Mouse (Mus musculus): Measurements from ENCODE around the gene Guca1a. TPM values are rescaled to one million over a fixed set of nuclear protein-coding genes. Genes with fewer than 3 reads are reported as not detected.

Gene Guca1a
- polyA plus RNA-seq, 1 experiment from 2014 or later, result 0.95 TPM

GRCm38 (mm10) chr17:47381917-47382316 lies 18.5 kb downstream of the Guca1a start:
- Histone ChIP-seq H3K27ac (no peak overlapping the region), H3K9me3 (replicated peaks) (no peaks in the 10 kb centered on the region), H3K4me2 (no peak overlapping the region), H3K36me3 (peaks cover 37% of the 10 kb centered on the region), H3K4me1 (replicated peaks) (no peaks in the 10 kb centered on the region), H3K4me3 (replicated peaks) (no peak overlapping the region), H3K27me3 (0 out of 2 replicates have a peak, but pooled peaks cover 3% of the 10 kb centered on the region), H3K9ac (no peak overlapping the region)
- DNase-seq (no peak), ATAC-seq (ENCODE audit: low read depth) (no peak)
- WGBS (ENCODE audit: insufficient replicate concordance), result 82% methylated on average over 11 of the region's 11 CpGs

- 84% methylated on average over 15 of the region's 15 CpGs for WGBS (ENCODE audit: insufficient replicate concordance)
- DNase-seq (no peak), ATAC-seq (ENCODE audit: low read depth) (no peak)
- Histone ChIP-seq H3K36me3 (peaks cover 69% of the 10 kb centered on the region), H3K27ac (no peak overlapping the region), H3K9me3 (replicated peaks) (no peaks in the 10 kb centered on the region), H3K27me3 (no peaks in the 10 kb centered on the region), H3K4me2 (no peak overlapping the region), H3K4me1 (replicated peaks) (no peaks in the 10 kb centered on the region), H3K4me3 (replicated peaks) (no peak overlapping the region), H3K9ac (no peak overlapping the region)
These were observed 22.3 kb downstream of the Guca1a start for GRCm38 (mm10) chr17:47378133-47378532.

- Histone ChIP-seq H3K27me3 (no peaks in the 10 kb centered on the region), H3K36me3 (peaks cover 79% of the 10 kb centered on the region), H3K4me1 (replicated peaks) (no peaks in the 10 kb centered on the region), H3K9ac (no peak overlapping the region), H3K27ac (no peak overlapping the region), H3K4me3 (replicated peaks) (no peak overlapping the region), H3K9me3 (replicated peaks) (no peaks in the 10 kb centered on the region), H3K4me2 (no peak overlapping the region)
- DNase-seq (no peak), ATAC-seq (ENCODE audit: low read depth) (no peak)
- WGBS (ENCODE audit: insufficient replicate concordance), result 74% methylated on average over 6 of the region's 6 CpGs
These were observed 23.6 kb downstream of the Guca1a start for GRCm38 (mm10) chr17:47376779-47377280.

GRCm38 (mm10) chr17:47373991-47374390 lies 26.4 kb downstream of the Guca1a start:
- DNase-seq (no peak), ATAC-seq (ENCODE audit: low read depth) (no peak)
- H3K36me3 ChIP-seq, result peaks cover 67% of the 10 kb centered on the region
- WGBS (ENCODE audit: insufficient replicate concordance), result 74% methylated on average over 6 of the region's 6 CpGs
- no peaks in the 10 kb centered on the region for H3K9me3 ChIP-seq (replicated peaks)
- no peak overlapping the region for H3K4me3 ChIP-seq (replicated peaks)
- no peak overlapping the region for H3K27ac ChIP-seq
- no peaks in the 10 kb centered on the region for H3K27me3 ChIP-seq
- no peak overlapping the region for H3K4me2 ChIP-seq
- peaks cover 26% of the 10 kb centered on the region for H3K4me1 ChIP-seq (replicated peaks)
- no peak overlapping the region for H3K9ac ChIP-seq

GRCm38 (mm10) chr17:47371451-47371850 lies 28.9 kb downstream of the Guca1a start:
- H3K4me2 ChIP-seq, result no peak overlapping the region
- H3K9ac ChIP-seq, result no peak overlapping the region
- DNase-seq (peak; percentile 52), ATAC-seq (ENCODE audit: low read depth) (0 out of 2 replicates have a peak, but pooled peaks have one; percentile 49)
- no peak overlapping the region for H3K4me3 ChIP-seq (replicated peaks)
- H3K36me3 ChIP-seq, result peaks cover 43% of the 10 kb centered on the region
- peaks cover 31% of the 10 kb centered on the region for H3K4me1 ChIP-seq (replicated peaks)
- no peaks in the 10 kb centered on the region for H3K9me3 ChIP-seq (replicated peaks)
- no peak overlapping the region for H3K27ac ChIP-seq
- H3K27me3 ChIP-seq, result no peaks in the 10 kb centered on the region
- WGBS (ENCODE audit: insufficient replicate concordance), result 10% methylated on average over 4 of the region's 4 CpGs

GRCm38 (mm10) chr17:47369087-47369443 lies 31.3 kb downstream of the Guca1a start:
- peak overlapping the region; percentile 81 for H3K4me2 ChIP-seq
- ATAC-seq (ENCODE audit: low read depth), result peak; percentile 62
- H3K27ac ChIP-seq, result no peak overlapping the region
- DNase-seq, result no peak
- peak overlapping the region; percentile 78 for H3K9ac ChIP-seq
- H3K36me3 ChIP-seq, result peaks cover 19% of the 10 kb centered on the region
- H3K4me1 ChIP-seq (replicated peaks), result peaks cover 31% of the 10 kb centered on the region
- peak overlapping the region; percentile 84 for H3K4me3 ChIP-seq (replicated peaks)
- no peaks in the 10 kb centered on the region; the same call in 1 of the 2 replicates for H3K27me3 ChIP-seq
- WGBS (ENCODE audit: insufficient replicate concordance), result 2% methylated on average over 20 of the region's 20 CpGs
- H3K9me3 ChIP-seq (replicated peaks), result no peaks in the 10 kb centered on the region

GRCm38 (mm10) chr17:47368401-47369086 lies 31.8 kb downstream of the Guca1a start, which contains the start of gene Mrps10:
Mrps10 (plus strand) TSS chr17:47368887.
- ATAC-seq (ENCODE audit: low read depth), result peak; percentile 86
- H3K4me1 ChIP-seq (replicated peaks), result peaks cover 31% of the 10 kb centered on the region
- 4% methylated on average over 35 of the region's 35 CpGs for WGBS (ENCODE audit: insufficient replicate concordance)
- H3K9me3 ChIP-seq (replicated peaks), result no peaks in the 10 kb centered on the region
- peaks cover 14% of the 10 kb centered on the region for H3K36me3 ChIP-seq
- no peaks in the 10 kb centered on the region; the same call in 1 of the 2 replicates for H3K27me3 ChIP-seq
- DNase-seq, result peak; percentile 79
- H3K4me3 ChIP-seq (replicated peaks), result peak within 1 kb of the TSS; percentile 84
- peak within 1 kb of the TSS; percentile 81 for H3K4me2 ChIP-seq
- no peak within 1 kb of the TSS for H3K27ac ChIP-seq
- H3K9ac ChIP-seq, result peak within 1 kb of the TSS; percentile 78

GRCm38 (mm10) chr17:47361343-47361742 lies 39.0 kb downstream of the Guca1a start:
- ATAC-seq (ENCODE audit: low read depth) (no peak), DNase-seq (no peak)
- 57% methylated on average over 11 of the region's 11 CpGs for WGBS (ENCODE audit: insufficient replicate concordance)

GRCm38 (mm10) chr17:47359964-47360363 lies 40.4 kb downstream of the Guca1a start:
- Histone ChIP-seq H3K27me3 (no peaks in the 10 kb centered on the region), H3K9ac (no peak overlapping the region), H3K4me3 (replicated peaks) (no peak overlapping the region), H3K27ac (no peak overlapping the region), H3K4me2 (no peak overlapping the region), H3K4me1 (replicated peaks) (no peaks in the 10 kb centered on the region), H3K9me3 (replicated peaks) (no peaks in the 10 kb centered on the region), H3K36me3 (peaks cover 2% of the 10 kb centered on the region; the same call in 1 of the 2 replicates)
- ATAC-seq (ENCODE audit: low read depth) (no peak), DNase-seq (peak; percentile 53)
- WGBS (ENCODE audit: insufficient replicate concordance), result 28% methylated on average over 6 of the region's 6 CpGs

More at GRCm38 (mm10) chr17:47361343-47361742, 39.0 kb downstream of the Guca1a start:
- Histone ChIP-seq H3K4me1 (replicated peaks) (no peaks in the 10 kb centered on the region), H3K27me3 (no peaks in the 10 kb centered on the region; the same call in 1 of the 2 replicates), H3K9ac (no peak overlapping the region), H3K4me3 (replicated peaks) (no peak overlapping the region), H3K27ac (no peak overlapping the region), H3K4me2 (no peak overlapping the region), H3K36me3 (no peaks in the 10 kb centered on the region), H3K9me3 (replicated peaks) (no peaks in the 10 kb centered on the region)

GRCm38 (mm10) chr17:47349721-47350319 lies 50.6 kb downstream of the Guca1a start:
- Histone ChIP-seq H3K4me1 (replicated peaks) (no peaks in the 10 kb centered on the region), H3K9ac (no peak overlapping the region), H3K27ac (no peak overlapping the region), H3K36me3 (peaks cover 42% of the 10 kb centered on the region), H3K27me3 (no peaks in the 10 kb centered on the region), H3K4me2 (no peak overlapping the region), H3K4me3 (replicated peaks) (no peak overlapping the region), H3K9me3 (replicated peaks) (peaks cover 18% of the 10 kb centered on the region)
- ATAC-seq (ENCODE audit: low read depth) (no peak), DNase-seq (no peak)
- WGBS (ENCODE audit: insufficient replicate concordance), result 73% methylated on average over 3 of the region's 3 CpGs

Measured in liver, embryonic 13.5 days (tissue).